Comparison of ENCODE assay signal across 18 mouse cellular contexts in genomic region chr12:95641628-95642027, GRCm38 (mm10). TPM values are rescaled to one million over a fixed set of nuclear protein-coding genes. Genes with fewer than 3 reads are reported as not detected.
DNase-seq lines count a peak whose midpoint lies in the region; ATAC-seq and TF ChIP-seq lines count a peak whose summit lies in the region.
"Had no signal": no experiment of that assay in that cellular context is flagged by ENCODE, and none has a peak within 500 bp of the region (broad histone marks: within the 10 kb centered on the region; RNA-seq: fewer than 3 reads in every experiment).

No protein-coding gene starts in this region.

- ATAC-seq in intestine, embryonic 15.5 days: peak; percentile 70; the same call in 1 of the 2 replicates
- ATAC-seq in intestine, postnatal 0 days: no peak
- no peak for ATAC-seq in neural tube, embryonic 15.5 days (ENCODE audit: low FRiP score)
- ATAC-seq in stomach, embryonic 15.5 days (ENCODE audit: insufficient read depth, low FRiP score, low read depth): peak; percentile 71; the same call in 1 of the 2 replicates
- ATAC-seq: forebrain, embryonic 13.5 days; hindbrain, embryonic 16.5 days had no signal

- H3K27me3 ChIP-seq in intestine, embryonic 15.5 days (replicated peaks): no peaks in the 10 kb centered on the region
- H3K27me3 ChIP-seq in intestine, postnatal 0 days (replicated peaks; ENCODE audit: control insufficient read depth, insufficient read depth, low read length): no peaks in the 10 kb centered on the region
- H3K27me3 ChIP-seq in neural tube, embryonic 15.5 days (replicated peaks): no peaks in the 10 kb centered on the region
- no peaks in the 10 kb centered on the region for H3K27me3 ChIP-seq in stomach, embryonic 15.5 days (replicated peaks)
- H3K27me3 ChIP-seq: embryonic facial prominence, embryonic 15.5 days; forebrain, embryonic 13.5 days; liver, embryonic 13.5 days had no signal

- no peak for TF ChIP-seq CTCF in intestine, postnatal 0 days (IDR thresholded peaks at IDR 0.05; ENCODE audit: low read depth)

- no peak overlapping the region for H3K27ac ChIP-seq in intestine, embryonic 15.5 days
- no peak overlapping the region for H3K27ac ChIP-seq in intestine, postnatal 0 days (ENCODE audit: low read depth, low read length)
- no peak overlapping the region for H3K27ac ChIP-seq in neural tube, embryonic 15.5 days (replicated peaks)
- no peak overlapping the region for H3K27ac ChIP-seq in stomach, embryonic 15.5 days
- H3K27ac ChIP-seq: embryonic facial prominence, embryonic 15.5 days; forebrain, embryonic 13.5 days; limb, embryonic 10.5 days; liver, embryonic 13.5 days had no signal

- H3K4me1 ChIP-seq in intestine, embryonic 15.5 days (replicated peaks): no peaks in the 10 kb centered on the region; the same call in 1 of the 2 replicates
- no peaks in the 10 kb centered on the region for H3K4me1 ChIP-seq in intestine, postnatal 0 days (replicated peaks; ENCODE audit: control insufficient read depth, insufficient read depth, low read length)
- no peaks in the 10 kb centered on the region for H3K4me1 ChIP-seq in neural tube, embryonic 15.5 days
- no peaks in the 10 kb centered on the region for H3K4me1 ChIP-seq in stomach, embryonic 15.5 days
- H3K4me1 ChIP-seq: embryonic facial prominence, embryonic 15.5 days; forebrain, embryonic 13.5 days; liver, embryonic 13.5 days had no signal

- intact Hi-C loops in gastrocnemius, postnatal 36 days (cut with DNase I): no loop called here

- H3K9ac ChIP-seq in intestine, embryonic 15.5 days: no peak overlapping the region
- H3K9ac ChIP-seq in intestine, postnatal 0 days (ENCODE audit: low read depth, low read length): no peak overlapping the region
- H3K9ac ChIP-seq in neural tube, embryonic 15.5 days (replicated peaks): no peak overlapping the region
- no peak overlapping the region for H3K9ac ChIP-seq in stomach, embryonic 15.5 days
- H3K9ac ChIP-seq: embryonic facial prominence, embryonic 15.5 days; forebrain, embryonic 13.5 days; liver, embryonic 13.5 days had no signal

- no peak overlapping the region for H3K4me2 ChIP-seq in intestine, embryonic 15.5 days (replicated peaks)
- no peak overlapping the region for H3K4me2 ChIP-seq in intestine, postnatal 0 days (replicated peaks; ENCODE audit: low read depth)
- no peak overlapping the region for H3K4me2 ChIP-seq in neural tube, embryonic 15.5 days
- no peak overlapping the region for H3K4me2 ChIP-seq in stomach, embryonic 15.5 days
- H3K4me2 ChIP-seq: embryonic facial prominence, embryonic 15.5 days; forebrain, embryonic 13.5 days; liver, embryonic 13.5 days had no signal

- H3K36me3 ChIP-seq in intestine, embryonic 15.5 days: no peaks in the 10 kb centered on the region
- H3K36me3 ChIP-seq in intestine, postnatal 0 days (ENCODE audit: control insufficient read depth, insufficient read depth): no peaks in the 10 kb centered on the region
- no peaks in the 10 kb centered on the region for H3K36me3 ChIP-seq in neural tube, embryonic 15.5 days
- H3K36me3 ChIP-seq in stomach, embryonic 15.5 days: no peaks in the 10 kb centered on the region
- H3K36me3 ChIP-seq: embryonic facial prominence, embryonic 15.5 days; limb, embryonic 10.5 days; liver, embryonic 13.5 days had no signal

- peak; percentile 47 for DNase-seq in neural tube, embryonic 10.5 days (ENCODE audit: extremely low spot score, low spot score)
- peak; percentile 78 for DNase-seq in embryo, embryonic 10.5 days (ENCODE audit: low spot score)
- no peak for DNase-seq in gastrocnemius, postnatal 36 days
- no peak for DNase-seq in heart, postnatal 4 days
- DNase-seq: cerebellum, postnatal 14 days; liver, embryonic 13.5 days; lung, postnatal 10 days; right cerebral cortex, postnatal 14 days had no signal

- no peak overlapping the region for H3K4me3 ChIP-seq in intestine, embryonic 15.5 days (replicated peaks)
- H3K4me3 ChIP-seq in intestine, postnatal 0 days (ENCODE audit: low read depth, low read length): no peak overlapping the region
- no peak overlapping the region for H3K4me3 ChIP-seq in neural tube, embryonic 15.5 days (replicated peaks)
- H3K4me3 ChIP-seq in stomach, embryonic 15.5 days (replicated peaks): no peak overlapping the region
- H3K4me3 ChIP-seq: embryonic facial prominence, embryonic 15.5 days; forebrain, embryonic 13.5 days; limb, embryonic 10.5 days; liver, embryonic 13.5 days; myocyte had no signal

- H3K9me3 ChIP-seq in intestine, embryonic 15.5 days: no peaks in the 10 kb centered on the region
- H3K9me3 ChIP-seq in intestine, postnatal 0 days (ENCODE audit: control insufficient read depth): no peaks in the 10 kb centered on the region
- no peaks in the 10 kb centered on the region for H3K9me3 ChIP-seq in neural tube, embryonic 15.5 days (replicated peaks)
- no peaks in the 10 kb centered on the region for H3K9me3 ChIP-seq in stomach, embryonic 15.5 days
- H3K9me3 ChIP-seq: embryonic facial prominence, embryonic 15.5 days; forebrain, embryonic 13.5 days; limb, embryonic 10.5 days; liver, embryonic 13.5 days had no signal

RNA-seq across cellular contexts. Expression of gene Flrt2, which starts 50.4 kb away (rescaled TPM):
- 17.5 and 19.5 TPM in 2 replicates for polyA plus RNA-seq in intestine, embryonic 15.5 days (2015; fragmentation: Nextera tagmentation; extraction: Ambion mirVana)
- 2.8 and 3.5 TPM in 2 replicates for polyA plus RNA-seq in intestine, postnatal 0 days (2015; fragmentation: Nextera tagmentation; extraction: Ambion mirVana)
- polyA plus RNA-seq in neural tube, embryonic 15.5 days (2015; fragmentation: Nextera tagmentation; extraction: Ambion mirVana): 23.7 and 25.5 TPM in 2 replicates
- polyA plus RNA-seq in stomach, embryonic 15.5 days (2015; fragmentation: Nextera tagmentation; extraction: Ambion mirVana): 25.7 and 30.2 TPM in 2 replicates
- total RNA-seq in gastrocnemius, postnatal 36 days (2021): 1 to 10 TPM; 5.0 to 5.3 TPM
- 10 to 100 TPM; 19.0 to 20.1 TPM for total RNA-seq in heart, postnatal 4 days (2021)
- total RNA-seq: megakaryocyte-erythroid progenitor cell, adult 5-6 weeks had no signal

Comparison
In these comparisons a context has a peak if more than half of its experiments do, and no peak if none do; other contexts are left out.
1. ATAC-seq: peak in intestine, embryonic 15.5 days (single experiment) and stomach, embryonic 15.5 days (single experiment); none in intestine, postnatal 0 days (single experiment) and neural tube, embryonic 15.5 days (single experiment).
2. DNase-seq: peak in neural tube, embryonic 10.5 days (single experiment) and embryo, embryonic 10.5 days (single experiment); none in gastrocnemius, postnatal 36 days (0 of 2) and heart, postnatal 4 days (single experiment).